Mouse (Mus musculus) olfactory bulb, adult 2 months (tissue): Measurements from ENCODE around the gene Fndc7. TPM values are rescaled to one million over a fixed set of nuclear protein-coding genes. Genes with fewer than 3 reads are reported as not detected.
A peak's percentile ranks its signal among the peaks of the same experiment; 100 is the strongest.

Experiments
- H3K27ac ChIP-seq: fragments of 200-500 bp; 2 replicates; pipeline ENCODE4 v1.5.1; 2012; ENCODE audit warnings: low read depth, low read length; ENCODE audit not compliant: insufficient read depth
- H3K4me1 ChIP-seq: fragments of 200-500 bp; 2 replicates; pipeline ENCODE4 v1.6.1; 2012; ENCODE audit warnings: low read length; ENCODE audit not compliant: control insufficient read depth, insufficient read depth
- H3K4me3 ChIP-seq: fragments of 200-500 bp; 2 replicates; pipeline ENCODE4 v1.5.1; 2012; ENCODE audit warnings: mild to moderate bottlenecking, low read depth, low read length, moderate library complexity; ENCODE audit not compliant: insufficient read depth
- CTCF ChIP-seq: fragments of 200-500 bp; IDR thresholded peaks from 2 replicates; pipeline ENCODE4 v1.5.1; 2012; ENCODE audit warnings: low read depth, mild to moderate bottlenecking, low read length, moderate library complexity; ENCODE audit not compliant: insufficient read depth
- POLR2A ChIP-seq: fragments of 200-500 bp; IDR thresholded peaks from 2 replicates; pipeline ENCODE4 v1.6.1; 2012; ENCODE audit warnings: mild to moderate bottlenecking, low read depth, low read length, moderate library complexity; ENCODE audit not compliant: insufficient read depth
- WGBS: fragments of 180-500 bp; shearing (Covaris S2); methylation state at CpG from one replicate; pipeline ENCODE4 v1.1.7; 2018; 5-methylcytosine and 5-hydroxymethylcytosine counted together
- polyA plus RNA-seq: library from polyadenylated mRNA; stranded (reverse); fragments of >200 nt; gene quantifications from 2 replicates; pipeline ENCODE4 v1.2.4, GENCODE M21; 2012; ENCODE audit warnings: low replicate concordance; ENCODE audit not compliant: missing spikeins, insufficient read depth, insufficient read length

Fndc7 gene
- polyA plus RNA-seq, 1 experiment: not detected

DNA sequence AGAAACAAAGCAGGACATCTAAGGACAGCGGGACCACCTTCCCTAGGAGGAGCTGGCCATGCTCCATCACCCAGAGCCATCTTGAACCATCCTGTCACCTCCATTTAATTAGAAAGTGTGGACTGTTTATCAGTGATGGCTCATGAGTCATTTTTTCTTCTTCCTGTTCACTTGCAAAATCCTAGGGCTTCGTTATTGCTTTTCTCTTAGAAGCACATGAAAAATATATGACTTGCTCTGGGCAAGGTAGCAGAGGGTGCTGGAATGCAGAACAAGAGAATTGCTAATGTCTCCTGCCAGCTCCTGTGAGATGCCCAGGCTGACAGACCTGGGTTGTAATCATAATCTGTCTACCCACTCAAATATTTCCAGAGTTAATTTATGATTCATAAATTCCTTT is 29.0 kb downstream of the Fndc7 start:
- H3K4me1 ChIP-seq: peaks cover 18% of the 10 kb centered on the region
- 71% methylated on average over 2 of the region's 2 CpGs for WGBS
- no peak overlapping the region for H3K4me3 ChIP-seq
- no peak overlapping the region for H3K27ac ChIP-seq
- no peak for TF ChIP-seq POLR2A
- TF ChIP-seq CTCF: no peak

GRCm38 (mm10) chr3:108858231-108858770 is 31.5 kb downstream of the Fndc7 start:
- WGBS: 34% methylated on average over 7 of the region's 7 CpGs
- peak overlapping the region; percentile 12; the same call in 1 of the 2 replicates for H3K27ac ChIP-seq
- TF ChIP-seq POLR2A: no peak
- TF ChIP-seq CTCF: no peak
- peaks cover 28% of the 10 kb centered on the region for H3K4me1 ChIP-seq
- no peak overlapping the region for H3K4me3 ChIP-seq

DNA sequence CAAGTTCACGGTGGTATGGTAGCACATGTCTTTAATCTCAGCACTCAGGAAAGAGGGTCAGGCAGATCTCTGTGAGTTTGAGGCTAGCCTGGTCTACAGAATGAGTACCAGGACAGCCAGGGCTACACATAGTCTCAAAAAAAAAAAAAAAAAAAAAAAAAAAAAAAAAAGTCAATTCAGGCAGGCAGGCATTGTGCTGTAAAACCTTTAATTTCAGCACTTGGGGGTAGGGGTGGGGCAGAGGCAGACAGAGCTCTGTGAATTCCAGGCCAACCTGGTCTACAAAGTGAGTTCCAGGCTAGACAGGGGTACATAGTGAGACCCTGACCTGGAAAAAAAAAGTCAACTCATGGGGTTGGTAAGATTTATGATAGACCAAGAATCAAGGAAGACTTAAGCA is 32.1 kb downstream of the Fndc7 start:
- Histone ChIP-seq H3K27ac (no peak overlapping the region), H3K4me1 (peaks cover 28% of the 10 kb centered on the region), H3K4me3 (no peak overlapping the region)
- 79% methylated on average over 1 of the region's 1 CpGs for WGBS
- no peak for TF ChIP-seq CTCF
- TF ChIP-seq POLR2A: no peak

- H3K27ac ChIP-seq: no peak overlapping the region
- TF ChIP-seq CTCF: no peak
- no peak for TF ChIP-seq POLR2A
- peaks cover 29% of the 10 kb centered on the region for H3K4me1 ChIP-seq
- no peak overlapping the region for H3K4me3 ChIP-seq
- WGBS: 56% methylated on average over 3 of the region's 3 CpGs
Measured at GRCm38 (mm10) chr3:108857124-108857470, 32.7 kb downstream of the Fndc7 start.

DNA sequence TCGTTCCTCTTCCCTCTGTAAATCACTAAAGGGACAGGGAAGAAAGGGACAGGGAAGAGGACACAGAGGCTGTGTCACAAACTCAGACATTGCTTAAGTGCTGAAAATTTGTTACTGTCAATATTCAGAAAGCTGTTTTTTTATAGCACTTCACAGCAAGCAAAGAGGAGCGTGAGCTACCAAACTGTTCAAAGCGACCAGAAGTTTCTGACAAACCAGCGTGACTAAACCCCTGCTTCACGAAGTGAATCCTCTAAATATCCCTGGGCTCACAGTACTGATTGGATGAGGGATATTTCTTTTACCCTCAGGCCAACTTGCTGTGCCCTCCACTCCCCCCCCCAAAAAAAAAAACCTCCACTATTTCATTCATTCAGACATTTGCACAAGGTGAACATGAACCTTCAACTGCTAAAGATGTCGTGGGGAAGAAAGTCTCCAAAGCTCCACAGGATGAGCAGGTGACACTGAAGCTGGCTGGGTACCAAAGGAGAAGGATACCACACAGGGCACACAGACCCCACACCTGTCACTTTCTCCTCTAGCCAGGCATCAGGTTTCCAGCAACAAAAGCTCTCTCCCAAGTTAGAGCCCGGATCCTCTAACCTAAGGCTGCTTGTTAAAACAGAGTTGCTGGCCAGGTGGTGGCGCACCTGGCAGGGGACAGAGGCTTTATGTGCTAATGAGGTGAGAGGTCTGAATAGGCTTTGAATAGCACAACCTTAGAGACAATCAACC is 33.3 kb downstream of the Fndc7 start:
- whole genome bisulfite sequencing: 59% methylated on average over 8 of the region's 8 CpGs
- no peak for TF ChIP-seq CTCF
- no peak for TF ChIP-seq POLR2A

GRCm38 (mm10) chr3:108855864-108856263 is 33.9 kb downstream of the Fndc7 start:
- Histone ChIP-seq H3K27ac (peak overlapping the region; percentile 74), H3K4me1 (peaks cover 32% of the 10 kb centered on the region), H3K4me3 (no peak overlapping the region)
- TF ChIP-seq CTCF (no peak), POLR2A (no peak)
- WGBS: 46% methylated on average over 10 of the region's 10 CpGs

More for the DNA sequence above, 33.3 kb downstream of the Fndc7 start:
- Histone ChIP-seq H3K4me1 (peaks cover 29% of the 10 kb centered on the region), H3K4me3 (no peak overlapping the region), H3K27ac (peak overlapping the region; percentile 74)

- peak overlapping the region; percentile 74 for H3K27ac ChIP-seq
- H3K4me1 ChIP-seq: peaks cover 32% of the 10 kb centered on the region
- WGBS: 28% methylated on average over 12 of the region's 12 CpGs
- no peak overlapping the region for H3K4me3 ChIP-seq
- TF ChIP-seq POLR2A (no peak), CTCF (no peak)
Measured at GRCm38 (mm10) chr3:108855371-108855770, 34.4 kb downstream of the Fndc7 start.

- TF ChIP-seq POLR2A (no peak), CTCF (no peak)
- Histone ChIP-seq H3K4me3 (no peak overlapping the region), H3K4me1 (peaks cover 29% of the 10 kb centered on the region), H3K27ac (no peak overlapping the region)
- WGBS: 90% methylated on average over 1 of the region's 1 CpGs
Measured at GRCm38 (mm10) chr3:108853266-108853665, 36.5 kb downstream of the Fndc7 start.

DNA sequence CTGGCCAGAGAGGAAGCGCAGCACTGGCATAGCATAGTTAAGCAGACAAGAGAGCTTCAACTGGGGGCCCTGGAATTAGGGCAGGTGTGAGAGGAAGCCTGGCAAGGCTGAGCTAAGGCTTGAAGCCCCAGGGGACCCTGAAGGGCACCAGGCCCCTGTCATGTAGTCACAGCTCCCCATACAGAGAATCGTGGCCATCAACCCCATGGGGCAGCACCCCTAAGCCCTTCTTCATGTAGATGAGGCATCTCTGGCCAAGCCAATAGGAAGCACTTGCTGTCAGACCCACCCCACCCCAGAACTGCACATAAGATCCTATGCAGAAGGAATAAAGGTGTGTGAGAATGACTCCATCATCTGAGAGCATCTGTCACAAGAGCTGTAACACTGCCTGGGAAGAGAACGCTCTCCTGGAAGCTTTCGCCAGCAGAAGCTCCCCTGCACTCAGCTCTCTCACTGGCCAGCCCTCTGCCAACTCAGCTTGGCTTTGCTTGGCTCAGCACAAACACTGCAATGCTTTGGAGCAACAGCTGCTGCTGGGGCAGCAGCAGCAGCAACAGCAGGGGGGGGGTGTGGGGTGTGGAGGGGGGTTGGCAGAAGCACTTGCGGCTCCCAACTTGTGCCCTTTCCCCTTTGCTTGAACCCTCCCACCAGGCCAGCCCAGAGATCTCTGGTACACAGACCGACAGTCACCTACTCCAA is 37.7 kb downstream of the Fndc7 start:
- TF ChIP-seq CTCF (no peak), POLR2A (no peak)
- Histone ChIP-seq H3K4me3 (no peak overlapping the region), H3K4me1 (peaks cover 27% of the 10 kb centered on the region), H3K27ac (no peak overlapping the region)
- WGBS: 48% methylated on average over 6 of the region's 6 CpGs

- Histone ChIP-seq H3K4me3 (no peak overlapping the region), H3K27ac (no peak overlapping the region), H3K4me1 (peaks cover 24% of the 10 kb centered on the region)
- TF ChIP-seq CTCF: no peak
- TF ChIP-seq POLR2A: no peak
- 84% methylated on average over 3 of the region's 3 CpGs for WGBS
Measured at GRCm38 (mm10) chr3:108851554-108851953, 38.3 kb downstream of the Fndc7 start.
